Mouse (Mus musculus): Measurements from ENCODE around the gene Mvb12b.
A peak's percentile ranks its signal among the peaks of the same experiment; 100 is the strongest.

Gene Mvb12b

DNA sequence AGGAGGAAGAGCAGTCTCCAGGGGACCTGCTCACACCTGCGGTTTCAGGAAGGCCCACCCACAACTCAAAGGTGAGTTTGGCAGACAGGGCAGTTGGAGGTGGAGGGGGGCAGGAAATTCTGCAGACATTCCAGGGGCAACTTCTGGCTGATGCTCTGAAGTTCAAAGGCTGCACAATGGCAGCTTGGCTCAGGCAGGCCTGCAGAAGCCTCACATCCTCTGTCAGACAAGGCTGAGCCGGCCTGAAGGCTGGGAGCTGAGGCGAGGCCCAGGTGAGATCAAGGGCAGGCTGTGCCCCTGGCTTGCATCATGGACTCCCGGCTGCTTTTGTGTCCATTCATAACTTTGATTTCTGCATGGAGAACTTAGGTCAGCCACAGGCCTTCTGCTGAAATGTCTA, 41.1 kb downstream of the Mvb12b start:
- no peak for DNase-seq (ENCODE audit: low spot score)

GRCm38 (mm10) chr2:33843642-33844041, 44.1 kb downstream of the Mvb12b start:
- DNase-seq (ENCODE audit: low spot score): no peak

DNA sequence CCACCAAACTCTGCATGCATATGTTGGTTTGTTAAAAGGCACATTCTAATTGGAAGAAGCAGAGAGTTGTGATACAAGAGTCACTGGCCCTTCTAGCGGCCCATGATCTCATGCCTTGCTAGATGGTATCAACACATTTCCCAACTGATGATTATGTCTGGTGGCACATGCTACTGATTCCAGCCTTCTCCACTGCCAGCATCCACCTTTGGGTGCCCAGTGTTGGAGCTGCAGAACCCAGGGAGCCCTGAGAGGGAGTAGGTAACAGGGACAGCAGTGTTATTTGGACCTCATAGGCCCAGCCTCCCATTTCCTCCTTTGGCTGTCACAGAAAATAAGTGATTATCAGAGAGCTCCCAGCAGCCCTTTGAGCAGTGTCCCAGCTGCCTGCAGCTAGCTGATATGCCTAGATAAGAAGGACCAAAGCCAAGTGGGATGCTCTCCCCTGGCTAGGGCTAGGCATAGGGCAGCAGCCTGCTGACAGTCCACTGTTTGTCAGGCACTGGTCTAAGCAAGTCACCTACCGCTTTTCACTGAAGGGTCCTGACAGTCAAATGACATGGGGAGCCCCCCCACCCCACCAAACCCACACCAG, 44.7 kb downstream of the Mvb12b start:
- DNase-seq (ENCODE audit: low spot score): no peak

DNA sequence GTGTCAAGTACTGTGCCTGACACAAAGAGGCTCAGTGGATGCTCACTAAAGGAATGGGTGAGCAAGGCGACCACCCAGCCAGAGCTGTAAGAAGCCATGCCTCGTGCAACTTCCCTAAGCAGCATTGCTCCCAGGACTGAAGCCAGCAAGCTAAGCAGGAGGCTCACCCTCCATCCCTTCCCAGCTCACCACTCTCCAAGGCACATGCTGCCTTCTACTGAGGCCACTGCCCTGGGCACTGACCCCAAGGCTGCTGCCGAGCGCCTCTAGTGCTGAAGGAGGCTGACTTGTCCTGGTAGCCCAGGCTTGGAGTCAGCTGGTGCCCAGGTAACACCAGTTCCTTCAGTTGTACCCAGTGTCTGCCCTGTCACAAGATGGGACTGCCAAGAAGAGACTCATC, 45.8 kb downstream of the Mvb12b start:
- DNase-seq (ENCODE audit: low spot score): no peak

GRCm38 (mm10) chr2:33840483-33840882, 47.3 kb downstream of the Mvb12b start:
- DNase-seq (ENCODE audit: low spot score): no peak

- no peak for DNase-seq (ENCODE audit: low spot score)
These were observed 48.5 kb downstream of the Mvb12b start for GRCm38 (mm10) chr2:33839252-33839651.

DNA sequence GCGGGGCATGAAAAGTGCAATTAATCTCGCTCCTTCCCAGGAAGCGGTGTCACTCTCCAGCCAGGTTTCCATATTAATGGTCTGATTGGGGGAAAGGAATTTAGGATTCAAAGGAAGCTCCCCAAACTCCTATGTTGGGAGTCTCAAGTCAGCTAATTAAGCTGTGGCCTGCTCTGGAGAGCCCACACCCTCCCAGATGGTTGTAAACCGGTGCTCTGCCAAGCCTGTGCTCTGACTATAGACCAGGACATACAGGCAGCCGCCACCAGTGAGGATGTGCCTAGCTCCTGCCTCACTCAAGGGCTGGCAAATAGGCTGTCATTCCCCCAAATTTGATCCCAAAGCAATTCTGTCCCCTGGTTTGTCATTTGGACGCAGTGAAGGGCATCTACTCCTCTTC, 50.4 kb downstream of the Mvb12b start:
- no peak for DNase-seq (ENCODE audit: low spot score)

DNA sequence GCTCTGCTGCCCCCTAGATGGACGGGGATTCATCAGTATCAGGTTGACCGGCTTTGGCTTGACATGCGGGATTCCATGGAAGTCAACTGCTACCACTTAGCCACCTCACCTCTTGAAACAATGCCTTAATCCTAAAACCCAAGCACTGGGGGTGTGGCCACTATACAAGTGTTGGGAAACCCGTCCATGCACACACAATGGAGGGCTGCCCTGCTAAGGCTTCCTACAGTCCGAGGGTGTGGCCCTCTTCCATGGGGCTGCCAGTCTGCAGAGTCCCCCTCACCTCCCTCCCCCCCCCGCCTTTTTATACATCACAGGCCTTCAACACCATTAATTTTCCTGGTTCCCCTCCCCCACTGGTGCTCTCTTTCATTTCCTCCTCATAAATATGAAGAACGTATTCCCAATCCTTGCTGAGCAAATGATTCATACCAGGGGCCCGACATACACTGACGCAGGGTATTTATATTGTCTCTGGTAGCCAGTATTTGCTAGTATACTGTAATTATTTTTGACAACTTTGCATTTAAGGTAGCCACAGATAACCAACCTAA, 51.0 kb downstream of the Mvb12b start:
- DNase-seq (ENCODE audit: low spot score): no peak

GRCm38 (mm10) chr2:33835038-33835437, 52.7 kb downstream of the Mvb12b start:
- no peak for DNase-seq (ENCODE audit: low spot score)

DNA sequence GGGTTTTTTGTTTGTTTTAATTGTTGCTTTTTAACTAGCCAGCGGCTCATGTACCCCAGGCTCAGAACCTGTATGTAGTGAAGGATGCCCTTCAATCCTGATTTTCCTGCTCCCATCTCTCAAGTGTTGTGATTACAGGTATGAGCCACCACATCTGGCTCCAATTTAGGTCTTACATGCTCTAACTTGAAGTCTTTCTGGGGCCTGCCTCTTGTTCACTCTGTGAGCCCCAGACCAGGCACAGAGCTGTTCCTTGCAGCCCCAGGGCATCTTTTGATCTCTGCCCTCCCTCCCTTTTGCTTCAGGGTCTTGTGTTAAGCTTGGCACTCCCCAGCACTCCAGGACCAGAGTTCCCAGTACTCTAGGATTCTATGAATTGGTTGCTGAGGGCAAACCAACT, 53.8 kb downstream of the Mvb12b start:
- DNase-seq (ENCODE audit: low spot score): no peak

GRCm38 (mm10) chr2:33829870-33830269, 57.9 kb downstream of the Mvb12b start:
- DNase-seq (ENCODE audit: low spot score): no peak

- DNase-seq (ENCODE audit: low spot score): no peak
These were observed 61.0 kb downstream of the Mvb12b start for GRCm38 (mm10) chr2:33826777-33827176.

GRCm38 (mm10) chr2:33824935-33825514, 62.7 kb downstream of the Mvb12b start:
- no peak for DNase-seq (ENCODE audit: low spot score)

- DNase-seq (ENCODE audit: low spot score): peak; percentile 79
These were observed 65.8 kb downstream of the Mvb12b start for GRCm38 (mm10) chr2:33821677-33822607.

DNA sequence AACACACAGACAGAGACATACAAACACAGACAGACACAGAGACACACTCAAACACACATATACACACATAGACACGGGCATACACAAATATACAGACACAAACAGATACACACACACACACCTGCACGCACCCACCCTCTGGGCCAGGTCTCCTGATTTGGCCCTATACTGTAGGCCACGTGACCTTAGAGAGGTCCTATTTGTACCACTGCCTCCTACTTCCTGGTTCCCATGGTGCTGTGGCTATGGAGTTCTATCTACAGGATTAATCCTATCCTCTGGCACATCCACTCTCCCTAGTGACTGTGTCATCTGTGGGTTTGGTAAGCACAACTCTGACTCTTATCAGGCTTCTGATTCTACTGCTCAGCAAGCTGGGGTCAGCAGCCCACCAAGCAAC, 67.3 kb downstream of the Mvb12b start:
- no peak for DNase-seq (ENCODE audit: low spot score)

GRCm38 (mm10) chr2:33820037-33820436, 67.7 kb downstream of the Mvb12b start:
- DNase-seq (ENCODE audit: low spot score): no peak

DNA sequence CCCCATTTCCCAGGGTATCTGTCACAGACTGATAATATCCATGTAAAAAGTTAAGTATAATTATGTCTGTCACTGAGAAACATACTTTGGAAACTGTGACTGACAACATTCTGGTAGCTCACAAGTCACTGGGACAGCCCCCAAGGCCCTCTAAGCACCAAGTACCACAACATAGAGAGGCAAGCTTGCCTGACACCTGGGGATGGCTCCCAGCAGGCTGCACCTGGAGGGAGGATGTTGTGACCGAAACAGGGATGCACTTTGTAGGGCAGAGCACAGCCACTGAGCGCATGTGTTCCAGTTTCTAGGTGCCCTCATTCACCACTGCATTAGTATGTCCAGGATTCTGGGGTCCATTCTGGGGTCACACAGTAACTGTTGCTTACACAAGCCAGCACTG, 69.4 kb downstream of the Mvb12b start:
- DNase-seq (ENCODE audit: low spot score): no peak

- no peak for DNase-seq (ENCODE audit: low spot score)
These were observed 69.9 kb downstream of the Mvb12b start for GRCm38 (mm10) chr2:33817663-33818346.

DNA sequence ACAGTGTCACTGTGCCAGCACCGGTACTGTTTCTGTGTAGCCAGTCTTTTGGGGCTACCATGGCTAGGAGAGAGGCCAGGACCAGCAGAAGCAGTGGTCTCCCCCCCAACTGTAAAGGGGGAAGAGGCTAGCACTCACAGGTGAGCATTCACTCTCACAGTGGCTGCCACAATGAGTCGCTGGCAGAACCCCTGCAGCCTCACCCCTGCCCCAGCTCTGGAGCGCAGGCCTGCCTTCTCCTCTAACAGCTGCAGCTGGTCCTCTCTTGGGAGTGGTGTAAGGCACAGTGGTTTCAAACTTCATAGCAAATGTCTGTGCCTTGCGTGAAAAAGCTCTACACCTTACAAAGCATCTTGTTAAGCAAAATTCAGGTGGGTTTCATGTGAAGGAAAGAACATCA, 70.7 kb downstream of the Mvb12b start:
- no peak for DNase-seq (ENCODE audit: low spot score)

- DNase-seq (ENCODE audit: low spot score): no peak
These were observed 73.2 kb downstream of the Mvb12b start for GRCm38 (mm10) chr2:33814581-33814980.

DNA sequence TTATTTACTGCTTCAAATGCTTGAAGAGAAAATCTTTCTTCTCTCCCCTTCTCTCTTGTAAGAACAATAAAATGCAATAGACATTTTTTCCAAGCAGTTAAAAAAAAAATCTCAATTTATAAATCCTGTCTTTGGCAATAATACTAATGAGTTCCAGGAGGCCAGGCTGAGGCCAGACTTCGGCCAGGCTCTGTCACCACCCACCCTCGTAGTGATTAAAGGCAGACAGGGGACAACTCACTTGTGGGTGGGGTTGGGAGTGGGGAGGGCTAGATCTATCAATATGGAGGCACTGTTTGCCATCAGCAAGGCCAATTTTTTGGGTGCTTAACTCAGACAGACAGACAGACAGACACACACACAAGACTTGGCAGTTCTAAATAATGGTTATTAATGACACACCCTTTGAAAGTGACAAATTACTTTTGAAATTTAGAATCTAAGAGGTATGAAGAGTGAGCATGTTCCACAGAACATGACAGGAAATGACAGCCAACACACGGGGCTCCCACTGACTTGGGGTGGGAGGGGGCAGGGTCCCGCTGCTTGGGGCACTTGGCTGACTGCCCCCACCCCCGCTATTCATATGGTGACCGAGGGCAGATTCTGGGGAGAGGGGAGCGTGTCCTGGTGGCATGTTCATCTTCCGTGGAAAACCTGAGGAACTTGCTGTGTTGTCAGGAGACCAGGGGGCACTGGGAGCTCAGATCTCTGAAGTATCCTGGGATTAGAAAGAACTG, 74.1 kb downstream of the Mvb12b start:
- no peak for DNase-seq (ENCODE audit: low spot score)

- DNase-seq (ENCODE audit: low spot score): no peak
These were observed 74.8 kb downstream of the Mvb12b start for GRCm38 (mm10) chr2:33812980-33813379.

All from ovary, postnatal 36 days (tissue).